Mouse (Mus musculus): Measurements from ENCODE around the gene Pcp2. TPM values are rescaled to one million over a fixed set of nuclear protein-coding genes. Genes with fewer than 3 reads are reported as not detected.

Gene Pcp2
- polyA plus RNA-seq (2017; shearing (Covaris generic)) = not detected

GRCm38 (mm10) chr8:3625445-3625844 lies at the start of gene Pcp2:
Gene Pcp2, minus strand, starts transcription at chr8:3625545.
- no peak for ATAC-seq

- ATAC-seq = no peak
These were observed 49.3 kb upstream of the Pcp2 start for GRCm38 (mm10) chr8:3674671-3675070.

DNA sequence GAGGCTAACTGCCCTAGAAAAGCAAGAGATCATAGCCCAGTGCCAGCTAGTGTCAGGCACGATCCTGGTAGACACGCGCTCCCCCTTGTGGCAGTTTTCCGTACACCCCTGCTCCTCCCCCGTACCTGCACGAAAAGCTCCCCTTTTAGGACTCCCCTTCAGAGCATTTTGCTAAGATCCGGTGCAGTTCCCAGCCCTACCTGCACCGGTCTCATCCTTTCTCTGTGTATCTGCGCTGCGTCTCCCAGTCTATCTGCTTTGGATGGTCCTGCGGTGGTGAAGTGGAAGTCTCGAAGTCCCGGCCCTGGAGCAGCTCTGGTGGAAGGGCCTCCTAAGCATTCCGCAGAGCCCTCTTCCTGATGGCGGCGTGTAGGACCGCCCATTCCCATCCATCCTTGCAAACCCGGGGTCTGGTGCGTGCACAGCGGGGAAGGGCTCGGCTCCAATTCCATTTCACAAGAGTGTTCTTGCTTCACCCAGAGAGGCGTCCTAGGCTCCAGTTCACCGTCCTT lies 46.7 kb upstream of the Pcp2 start, which contains the start of gene Fcor:
Gene Fcor (minus strand): TSS at position 383 of the 512 bp plus-strand sequence.
- ATAC-seq = peak; percentile 67

DNA sequence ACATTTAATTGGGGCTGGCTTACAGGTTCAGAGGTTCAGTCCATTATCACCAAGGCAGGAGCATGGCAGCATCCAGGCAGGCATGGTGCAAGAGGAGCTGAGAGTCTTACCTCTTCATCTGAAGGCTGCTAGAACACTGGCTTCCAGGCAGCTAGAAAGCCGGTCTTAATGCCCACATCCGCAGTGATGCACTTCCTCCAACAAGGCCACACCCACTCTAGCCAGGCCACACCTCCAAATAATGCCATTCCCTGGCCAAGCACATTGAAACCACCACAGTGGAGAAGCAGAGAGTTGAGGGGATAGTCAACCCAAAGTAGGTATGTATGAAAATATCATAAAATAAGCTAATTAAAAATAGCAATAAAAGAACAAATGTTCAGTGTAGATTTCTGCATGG lies 45.0 kb upstream of the Pcp2 start:
- peak; percentile 41 for ATAC-seq

DNA sequence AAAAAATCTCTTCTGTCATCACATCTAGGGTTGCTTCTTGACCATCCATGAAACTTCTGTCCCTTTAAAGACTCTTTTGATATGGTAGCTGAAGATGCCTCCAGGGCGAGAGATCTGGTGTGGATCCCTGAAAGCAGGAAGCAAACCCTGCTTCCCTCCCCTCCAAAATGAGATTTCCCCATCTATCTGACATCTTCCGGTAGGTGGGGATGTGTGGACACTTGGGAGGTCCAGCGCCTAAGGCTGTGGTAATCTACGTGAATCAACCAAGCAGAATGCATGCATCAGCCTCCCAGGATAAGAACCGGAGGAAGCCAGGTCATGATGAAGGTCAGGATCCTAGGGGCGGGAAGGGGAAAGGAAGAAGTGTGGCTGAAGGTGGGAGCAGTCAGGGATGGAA lies 40.2 kb upstream of the Pcp2 start, which contains the start of gene Mcemp1:
Gene Mcemp1 (plus strand): TSS at position 248 of the 400 bp plus-strand sequence.
- ATAC-seq = no peak

GRCm38 (mm10) chr8:3664405-3664804 lies 39.1 kb upstream of the Pcp2 start:
- ATAC-seq = no peak

GRCm38 (mm10) chr8:3660889-3661288 lies 35.5 kb upstream of the Pcp2 start:
- ATAC-seq = no peak

- no peak for ATAC-seq
These were observed 31.5 kb upstream of the Pcp2 start for GRCm38 (mm10) chr8:3656725-3657381.

DNA sequence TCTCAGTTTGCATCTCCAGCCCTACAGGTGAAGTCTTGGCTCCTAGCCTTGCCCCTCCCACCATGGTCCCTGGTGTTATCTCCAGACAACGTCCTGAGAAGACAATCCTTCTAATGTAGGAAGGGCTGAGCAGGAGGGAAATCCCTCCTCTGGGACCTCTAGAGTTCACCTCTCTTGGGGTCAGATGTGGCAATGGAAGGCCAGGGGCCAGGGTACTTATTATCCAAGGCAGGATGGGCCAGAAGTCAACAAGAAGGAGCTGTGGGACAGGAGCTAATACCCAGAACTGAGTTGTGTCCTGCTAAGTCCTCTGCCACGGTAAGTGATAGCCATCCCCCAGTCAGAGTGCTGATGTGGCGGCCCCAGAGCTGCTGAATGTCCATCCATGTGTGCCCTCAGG lies 30.2 kb upstream of the Pcp2 start, which contains the start of gene Retn:
Gene Retn (plus strand): TSS at position 245 of the 400 bp plus-strand sequence.
- ATAC-seq = no peak

- ATAC-seq = no peak
These were observed 29.6 kb upstream of the Pcp2 start for GRCm38 (mm10) chr8:3654726-3655508.

- no peak for ATAC-seq
These were observed 27.5 kb upstream of the Pcp2 start for GRCm38 (mm10) chr8:3652845-3653244.

GRCm38 (mm10) chr8:3648990-3649389 lies 23.6 kb upstream of the Pcp2 start:
- ATAC-seq = no peak

DNA sequence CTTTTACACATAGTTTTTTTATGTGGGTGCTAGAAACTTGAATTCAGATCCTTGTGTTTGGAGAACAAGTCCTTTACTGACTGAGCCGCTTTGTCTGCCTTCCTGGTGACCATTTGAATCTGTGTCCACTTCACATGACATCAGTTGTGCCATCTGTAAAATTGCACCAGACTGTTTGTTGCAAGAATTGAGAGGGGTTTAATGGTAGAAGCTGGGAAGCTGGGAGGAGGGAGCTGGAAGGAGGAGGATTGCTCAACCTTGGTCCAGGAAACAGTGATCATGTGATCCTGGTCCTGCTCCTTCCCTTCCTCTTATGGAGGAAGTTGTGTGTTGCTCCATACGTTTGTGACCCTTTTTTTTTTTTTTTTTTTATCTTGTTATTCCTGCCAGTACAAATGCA lies 22.9 kb upstream of the Pcp2 start:
- no peak for ATAC-seq

DNA sequence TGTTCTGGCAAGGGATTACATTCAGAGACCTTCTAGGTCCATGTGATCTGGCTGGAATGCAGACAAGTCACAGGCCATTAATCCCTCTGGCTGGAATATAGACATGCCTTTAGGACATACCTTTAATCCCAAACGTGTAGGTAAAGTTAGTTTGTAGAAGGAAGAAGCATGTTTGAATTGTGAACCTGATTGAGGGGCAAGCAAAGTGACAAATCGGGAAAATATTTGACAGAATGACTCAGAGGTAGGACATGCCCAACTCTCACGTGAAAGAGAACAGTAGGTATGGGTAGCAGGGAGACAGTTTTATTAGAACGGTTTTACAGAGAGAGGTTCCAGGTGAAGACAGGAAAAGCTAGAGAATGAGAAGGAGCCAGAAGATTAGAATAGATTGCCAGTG lies 22.2 kb upstream of the Pcp2 start:
- ATAC-seq = no peak

DNA sequence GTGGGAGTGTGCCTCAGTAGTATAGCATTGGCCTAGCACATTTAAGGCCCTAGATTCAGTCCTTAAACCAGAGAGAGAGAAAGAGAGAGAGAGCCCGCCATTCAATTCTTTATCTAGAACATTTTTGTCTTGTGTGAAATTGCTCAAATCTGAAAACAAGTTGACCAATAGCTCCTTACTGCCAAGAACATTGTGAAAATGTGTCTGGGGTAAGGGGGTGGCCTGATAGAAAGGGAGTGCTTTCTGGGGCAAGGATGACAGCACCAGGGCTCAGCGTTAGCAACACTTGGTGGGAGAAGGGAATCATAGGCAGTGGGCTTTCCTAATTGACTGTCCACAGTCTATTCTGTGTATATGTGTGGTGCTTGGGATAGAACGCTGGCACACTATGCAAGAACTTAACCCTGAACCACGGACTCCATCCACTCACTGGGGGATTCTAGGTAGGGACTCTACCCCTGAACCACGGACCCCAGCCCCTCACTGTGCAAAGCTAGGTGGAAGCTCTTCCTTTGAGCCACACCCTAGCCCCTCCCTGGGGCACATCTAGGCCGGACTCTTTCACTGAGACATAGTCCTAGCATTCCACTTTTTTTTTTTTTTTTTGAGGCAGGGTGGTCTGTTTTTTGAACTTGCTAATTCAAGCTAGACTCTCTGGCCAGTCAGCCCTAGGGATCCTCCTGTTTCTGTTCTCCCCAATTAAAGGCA lies 21.6 kb upstream of the Pcp2 start:
- no peak for ATAC-seq

DNA sequence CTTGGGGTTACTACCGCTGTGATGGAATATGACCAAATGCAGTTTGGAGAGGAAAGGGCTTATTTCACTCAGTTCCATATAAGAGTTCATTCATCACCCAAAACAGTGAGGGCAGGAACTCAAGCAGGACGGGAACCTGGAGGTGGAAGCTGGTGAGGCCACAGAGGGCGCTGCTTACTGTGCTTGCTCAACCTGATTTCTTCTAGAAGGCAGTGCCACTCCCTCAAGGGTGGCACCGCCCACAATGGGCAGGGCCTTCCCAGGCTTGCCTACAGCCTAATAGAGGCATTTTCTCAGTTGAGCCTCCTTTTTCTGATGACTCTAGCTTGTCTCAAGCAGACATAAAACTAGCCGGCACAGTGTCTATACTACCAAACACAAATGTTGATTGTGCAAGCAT lies 20.5 kb upstream of the Pcp2 start:
- ATAC-seq = peak; percentile 79

GRCm38 (mm10) chr8:3631478-3631875 lies 6.1 kb upstream of the Pcp2 start:
- ATAC-seq = no peak

DNA sequence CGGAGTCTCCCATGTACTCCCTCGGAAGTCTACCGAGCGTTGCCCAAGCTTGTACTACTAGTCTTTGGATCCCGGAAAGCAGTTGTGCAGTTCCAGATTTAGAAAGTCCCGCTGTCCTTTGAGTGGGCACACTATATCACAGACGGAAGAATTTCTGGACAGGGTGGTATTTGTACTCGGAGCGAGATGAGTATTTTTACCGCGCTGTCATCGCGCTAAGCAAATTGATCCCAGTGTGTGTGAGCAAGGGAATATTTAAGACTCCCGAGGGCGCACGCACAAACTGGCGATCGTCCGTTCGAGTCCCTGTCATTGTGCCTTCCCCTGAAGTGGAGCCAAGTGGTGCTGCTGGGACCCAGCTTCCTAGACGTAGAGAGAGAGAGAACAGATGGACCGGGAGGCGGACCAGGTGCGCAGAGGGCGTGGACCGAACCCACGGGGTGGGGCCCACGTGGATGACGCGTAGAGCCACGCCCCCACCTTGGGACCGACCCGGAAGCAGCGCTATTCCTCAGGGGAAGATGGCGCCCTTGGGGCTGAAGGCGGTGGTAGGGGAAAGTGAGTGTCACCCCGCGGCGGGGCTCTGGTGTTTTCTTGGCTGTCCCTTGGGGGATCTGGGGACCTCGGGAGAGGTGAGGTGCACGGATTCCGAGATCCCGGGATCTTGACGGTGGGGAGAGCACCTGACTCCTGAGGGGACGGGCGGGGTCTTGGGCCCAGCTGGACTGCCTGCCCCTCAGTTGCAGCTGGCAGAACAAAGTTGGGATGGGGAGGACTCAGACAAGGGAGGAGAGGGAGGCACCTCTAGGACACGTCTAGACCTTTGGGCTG lies 5.5 kb upstream of the Pcp2 start, which contains the start of gene Stxbp2:
Gene Stxbp2 (plus strand): TSS at position 309 of the 831 bp plus-strand sequence.
- ATAC-seq = peak; percentile 98

GRCm38 (mm10) chr8:3628014-3628413 lies 2.7 kb upstream of the Pcp2 start:
- ATAC-seq = peak; percentile 24

GRCm38 (mm10) chr8:3626971-3627370 lies 1.6 kb upstream of the Pcp2 start:
- no peak for ATAC-seq

DNA sequence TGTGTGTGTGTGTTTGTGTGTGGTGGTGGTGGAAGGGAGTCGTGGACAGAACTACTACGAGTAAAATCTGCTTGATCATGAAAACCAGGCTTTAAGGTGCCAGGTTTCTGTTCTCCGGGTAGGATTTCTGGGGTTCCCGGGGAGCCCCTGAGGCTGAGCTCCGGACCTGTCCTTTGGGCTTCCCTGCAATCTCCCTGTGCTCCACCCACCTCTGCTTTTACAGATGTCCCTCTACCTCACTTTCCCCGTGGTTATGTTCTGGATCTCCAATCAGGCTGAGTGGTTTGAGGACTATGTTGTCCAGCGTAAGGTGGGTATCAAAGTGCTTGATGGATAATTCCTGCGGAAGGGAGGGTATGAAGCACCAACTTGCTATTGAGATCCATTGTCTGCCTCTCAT lies 3.2 kb downstream of the Pcp2 start:
- ATAC-seq = no peak
